Mouse (Mus musculus) retina, embryonic 14.5 days (tissue): ENCODE measurements around the gene Begain.

Source experiments
- DNase-seq: peaks from one replicate; pipeline ENCODE4 v3.0.0-alpha.2; 2015; ENCODE audit warnings: low spot score

The Begain gene

GRCm38 (mm10) chr12:109053020-109053806 is 14.8 kb downstream of the Begain start:
- no peak for DNase-seq

- no peak for DNase-seq
Observed at GRCm38 (mm10) chr12:109049949-109050348, 18.1 kb downstream of the Begain start.

GRCm38 (mm10) chr12:109045581-109045980 is 22.4 kb downstream of the Begain start:
- no peak for DNase-seq

- DNase-seq = peak; percentile 44
Observed at GRCm38 (mm10) chr12:109044497-109044896, 23.5 kb downstream of the Begain start.

- no peak for DNase-seq
Observed at GRCm38 (mm10) chr12:109039311-109039710, 28.7 kb downstream of the Begain start.

- DNase-seq = no peak
Observed at GRCm38 (mm10) chr12:109038179-109038819, 29.7 kb downstream of the Begain start.

- DNase-seq = no peak
Observed at GRCm38 (mm10) chr12:109037026-109037425, 31.0 kb downstream of the Begain start.

- peak; percentile 66 for DNase-seq
Observed at GRCm38 (mm10) chr12:109023780-109024179, 44.2 kb downstream of the Begain start.

GRCm38 (mm10) chr12:109022966-109023365 is 45.1 kb downstream of the Begain start:
- DNase-seq = no peak

- no peak for DNase-seq
Observed at GRCm38 (mm10) chr12:109022181-109022691, 45.8 kb downstream of the Begain start.

- DNase-seq = no peak
Observed at GRCm38 (mm10) chr12:109010070-109010649, 57.9 kb downstream of the Begain start.

GRCm38 (mm10) chr12:109002978-109003377 is 65.0 kb downstream of the Begain start:
- DNase-seq = no peak

- no peak for DNase-seq
Observed at GRCm38 (mm10) chr12:108997249-108997648, 70.8 kb downstream of the Begain start.

- DNase-seq = no peak
Observed at GRCm38 (mm10) chr12:108995976-108996636, 71.9 kb downstream of the Begain start.

- peak; percentile 81 for DNase-seq
Observed at GRCm38 (mm10) chr12:108994436-108995031, 73.5 kb downstream of the Begain start.

GRCm38 (mm10) chr12:108993046-108993445 is 75.0 kb downstream of the Begain start:
- DNase-seq = no peak

GRCm38 (mm10) chr12:108990425-108990824 is 77.6 kb downstream of the Begain start:
- no peak for DNase-seq

GRCm38 (mm10) chr12:108987448-108987847 is 80.6 kb downstream of the Begain start:
- no peak for DNase-seq

- DNase-seq = no peak
Observed at GRCm38 (mm10) chr12:108985025-108985424, 83.0 kb downstream of the Begain start.

GRCm38 (mm10) chr12:108984471-108984870 is 83.5 kb downstream of the Begain start:
- peak; percentile 26 for DNase-seq

- DNase-seq = no peak
Observed at GRCm38 (mm10) chr12:108983496-108983895, 84.5 kb downstream of the Begain start.

GRCm38 (mm10) chr12:108982684-108982960 is 85.4 kb downstream of the Begain start:
- peak; percentile 25 for DNase-seq
